Mouse (Mus musculus): ENCODE results near the gene Sulf2. TPM values are rescaled to one million over a fixed set of nuclear protein-coding genes. Genes with fewer than 3 reads are reported as not detected.
"Not testable (repeated sequence)": the region's sequence is repeated elsewhere in the genome, so short reads cannot be mapped to it uniquely, and the experiment has no call there.

The Sulf2 gene
- polyA plus RNA-seq, 1 experiment from 2014 or later = 176 TPM

GRCm38 (mm10) chr2:166085780-166086179, 69.7 kb downstream of the Sulf2 start:
- Histone ChIP-seq H3K4me3 (replicated peaks) (no peak overlapping the region), H3K4me2 (no peak overlapping the region), H3K36me3 (peaks cover 93% of the 10 kb centered on the region), H3K9ac (replicated peaks) (no peak overlapping the region), H3K9me3 (no peaks in the 10 kb centered on the region), H3K4me1 (replicated peaks) (peaks cover 9% of the 10 kb centered on the region), H3K27me3 (no peaks in the 10 kb centered on the region), H3K27ac (0 out of 2 replicates have a peak overlapping the region, but pooled peaks have one; percentile 37)
- WGBS = 87% methylated on average over 10 of the region's 10 CpGs
- ATAC-seq (ENCODE audit: insufficient number of reproducible peaks, insufficient read depth, low FRiP score, low TSS enrichment, low read depth) = no peak

- not testable (repeated sequence) for H3K4me2 ChIP-seq; ATAC-seq (ENCODE audit: insufficient number of reproducible peaks, insufficient read depth, low FRiP score, low TSS enrichment, low read depth); H3K9me3 ChIP-seq; H3K4me3 ChIP-seq (replicated peaks); H3K27ac ChIP-seq; H3K9ac ChIP-seq (replicated peaks); H3K4me1 ChIP-seq (replicated peaks); H3K27me3 ChIP-seq
- 47% methylated on average over 6 of the region's 6 CpGs for WGBS
- peaks cover 93% of the 10 kb centered on the region for H3K36me3 ChIP-seq
These were observed 70.5 kb downstream of the Sulf2 start for GRCm38 (mm10) chr2:166084964-166085363.

GRCm38 (mm10) chr2:166084111-166084510, 71.4 kb downstream of the Sulf2 start:
- WGBS = 89% methylated on average over 7 of the region's 7 CpGs
- Histone ChIP-seq H3K36me3 (peaks cover 94% of the 10 kb centered on the region), H3K27ac (no peak overlapping the region), H3K9me3 (no peaks in the 10 kb centered on the region), H3K9ac (replicated peaks) (no peak overlapping the region), H3K27me3 (no peaks in the 10 kb centered on the region), H3K4me2 (no peak overlapping the region), H3K4me3 (replicated peaks) (no peak overlapping the region), H3K4me1 (replicated peaks) (peaks cover 3% of the 10 kb centered on the region; the same call in 1 of the 2 replicates)
- ATAC-seq (ENCODE audit: insufficient number of reproducible peaks, insufficient read depth, low FRiP score, low TSS enrichment, low read depth) = no peak

- Histone ChIP-seq H3K27me3 (no peaks in the 10 kb centered on the region), H3K4me2 (no peak overlapping the region), H3K9me3 (no peaks in the 10 kb centered on the region), H3K27ac (no peak overlapping the region), H3K4me1 (replicated peaks) (peaks cover 3% of the 10 kb centered on the region; the same call in 1 of the 2 replicates), H3K36me3 (peaks cover 94% of the 10 kb centered on the region), H3K4me3 (replicated peaks) (no peak overlapping the region), H3K9ac (replicated peaks) (no peak overlapping the region)
- no peak for ATAC-seq (ENCODE audit: insufficient number of reproducible peaks, insufficient read depth, low FRiP score, low TSS enrichment, low read depth)
- 76% methylated on average over 9 of the region's 9 CpGs for WGBS
These were observed 71.9 kb downstream of the Sulf2 start for GRCm38 (mm10) chr2:166083542-166084031.

GRCm38 (mm10) chr2:166082661-166083060, 72.8 kb downstream of the Sulf2 start:
- H3K27ac ChIP-seq = no peak overlapping the region
- WGBS = 86% methylated on average over 10 of the region's 10 CpGs

GRCm38 (mm10) chr2:166082193-166082592, 73.3 kb downstream of the Sulf2 start:
- no peak overlapping the region for H3K4me2 ChIP-seq
- no peaks in the 10 kb centered on the region for H3K27me3 ChIP-seq
- no peak overlapping the region for H3K9ac ChIP-seq (replicated peaks)
- peaks cover 96% of the 10 kb centered on the region for H3K36me3 ChIP-seq
- no peaks in the 10 kb centered on the region for H3K9me3 ChIP-seq
- H3K4me1 ChIP-seq (replicated peaks) = peaks cover 3% of the 10 kb centered on the region; the same call in 1 of the 2 replicates
- no peak for ATAC-seq (ENCODE audit: insufficient number of reproducible peaks, insufficient read depth, low FRiP score, low TSS enrichment, low read depth)
- H3K4me3 ChIP-seq (replicated peaks) = no peak overlapping the region
- WGBS = 62% methylated on average over 5 of the region's 5 CpGs
- H3K27ac ChIP-seq = no peak overlapping the region

More at GRCm38 (mm10) chr2:166082661-166083060, 72.8 kb downstream of the Sulf2 start:
- no peak for ATAC-seq (ENCODE audit: insufficient number of reproducible peaks, insufficient read depth, low FRiP score, low TSS enrichment, low read depth)
- Histone ChIP-seq H3K4me2 (no peak overlapping the region), H3K4me1 (replicated peaks) (peaks cover 3% of the 10 kb centered on the region; the same call in 1 of the 2 replicates), H3K9me3 (no peaks in the 10 kb centered on the region), H3K9ac (replicated peaks) (no peak overlapping the region; the same call in 1 of the 2 replicates), H3K27me3 (no peaks in the 10 kb centered on the region), H3K36me3 (peaks cover 96% of the 10 kb centered on the region), H3K4me3 (replicated peaks) (no peak overlapping the region)

- Histone ChIP-seq H3K9me3 (no peaks in the 10 kb centered on the region), H3K27me3 (no peaks in the 10 kb centered on the region), H3K4me3 (replicated peaks) (no peak overlapping the region), H3K36me3 (peaks cover 94% of the 10 kb centered on the region), H3K4me2 (no peak overlapping the region), H3K4me1 (replicated peaks) (peaks cover 3% of the 10 kb centered on the region; the same call in 1 of the 2 replicates), H3K9ac (replicated peaks) (no peak overlapping the region), H3K27ac (0 out of 2 replicates have a peak overlapping the region, but pooled peaks have one; percentile 25)
- WGBS = 90% methylated on average over 21 of the region's 21 CpGs
- ATAC-seq (ENCODE audit: insufficient number of reproducible peaks, insufficient read depth, low FRiP score, low TSS enrichment, low read depth) = 0 out of 2 replicates have a peak, but pooled peaks have one; percentile 12
These were observed 74.3 kb downstream of the Sulf2 start for GRCm38 (mm10) chr2:166080967-166081750.

GRCm38 (mm10) chr2:166079961-166080885, 75.2 kb downstream of the Sulf2 start:
- no peak overlapping the region for H3K4me3 ChIP-seq (replicated peaks)
- peaks cover 3% of the 10 kb centered on the region; the same call in 1 of the 2 replicates for H3K4me1 ChIP-seq (replicated peaks)
- peaks cover 94% of the 10 kb centered on the region for H3K36me3 ChIP-seq
- no peaks in the 10 kb centered on the region for H3K9me3 ChIP-seq
- H3K9ac ChIP-seq (replicated peaks) = no peak overlapping the region
- H3K4me2 ChIP-seq = no peak overlapping the region
- H3K27ac ChIP-seq = 0 out of 2 replicates have a peak overlapping the region, but pooled peaks have one; percentile 17
- H3K27me3 ChIP-seq = no peaks in the 10 kb centered on the region
- WGBS = 59% methylated on average over 17 of the region's 17 CpGs
- ATAC-seq (ENCODE audit: insufficient number of reproducible peaks, insufficient read depth, low FRiP score, low TSS enrichment, low read depth) = no peak

GRCm38 (mm10) chr2:166079231-166079630, 76.2 kb downstream of the Sulf2 start:
- 90% methylated on average over 14 of the region's 14 CpGs for WGBS
- Histone ChIP-seq H3K36me3 (peaks cover 99% of the 10 kb centered on the region), H3K27ac (no peak overlapping the region)

GRCm38 (mm10) chr2:166077371-166077770, 78.1 kb downstream of the Sulf2 start:
- H3K27ac ChIP-seq = 0 out of 2 replicates have a peak overlapping the region, but pooled peaks have one; percentile 2
- no peak overlapping the region for H3K4me3 ChIP-seq (replicated peaks)
- H3K4me2 ChIP-seq = no peak overlapping the region
- no peaks in the 10 kb centered on the region for H3K9me3 ChIP-seq
- peaks cover 3% of the 10 kb centered on the region; the same call in 1 of the 2 replicates for H3K4me1 ChIP-seq (replicated peaks)
- ATAC-seq (ENCODE audit: insufficient number of reproducible peaks, insufficient read depth, low FRiP score, low TSS enrichment, low read depth) = no peak
- no peaks in the 10 kb centered on the region for H3K27me3 ChIP-seq
- 89% methylated on average over 9 of the region's 9 CpGs for WGBS
- peaks cover 98% of the 10 kb centered on the region for H3K36me3 ChIP-seq
- H3K9ac ChIP-seq (replicated peaks) = no peak overlapping the region

More at GRCm38 (mm10) chr2:166079231-166079630, 76.2 kb downstream of the Sulf2 start:
- H3K4me2 ChIP-seq = no peak overlapping the region
- no peaks in the 10 kb centered on the region for H3K27me3 ChIP-seq
- peaks cover 3% of the 10 kb centered on the region; the same call in 1 of the 2 replicates for H3K4me1 ChIP-seq (replicated peaks)
- ATAC-seq (ENCODE audit: insufficient number of reproducible peaks, insufficient read depth, low FRiP score, low TSS enrichment, low read depth) = no peak
- H3K4me3 ChIP-seq (replicated peaks) = no peak overlapping the region
- H3K9me3 ChIP-seq = no peaks in the 10 kb centered on the region
- no peak overlapping the region for H3K9ac ChIP-seq (replicated peaks)

Data from limb, embryonic 12.5 days (tissue).